Mouse (Mus musculus): Measurements from ENCODE around the gene Efnb1. TPM values are rescaled to one million over a fixed set of nuclear protein-coding genes. Genes with fewer than 3 reads are reported as not detected.

Efnb1 gene
- total and polyA plus RNA-seq, 3 experiments: 51.0 to 60.9 (median 52.1) TPM

DNA sequence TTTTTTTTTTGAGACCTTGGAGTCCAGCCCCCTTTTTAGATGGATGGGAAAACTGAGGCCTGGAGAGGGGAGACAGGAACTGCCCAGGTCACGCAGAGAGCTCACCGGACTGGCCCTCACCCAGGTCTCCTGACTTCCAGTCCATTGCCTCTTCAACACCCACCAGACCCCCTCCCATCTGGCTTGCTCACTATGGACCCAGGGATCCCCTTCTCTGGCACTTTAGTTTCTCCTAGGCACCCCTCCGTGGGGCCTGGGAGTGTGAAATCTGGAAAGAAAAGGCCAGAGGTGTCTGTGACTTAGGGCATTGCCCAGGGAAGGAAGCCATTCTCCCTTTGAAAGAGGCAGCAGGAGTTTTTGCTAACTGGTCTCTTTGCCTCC is 17.3 kb downstream of the Efnb1 start:
- no peak for DNase-seq

DNA sequence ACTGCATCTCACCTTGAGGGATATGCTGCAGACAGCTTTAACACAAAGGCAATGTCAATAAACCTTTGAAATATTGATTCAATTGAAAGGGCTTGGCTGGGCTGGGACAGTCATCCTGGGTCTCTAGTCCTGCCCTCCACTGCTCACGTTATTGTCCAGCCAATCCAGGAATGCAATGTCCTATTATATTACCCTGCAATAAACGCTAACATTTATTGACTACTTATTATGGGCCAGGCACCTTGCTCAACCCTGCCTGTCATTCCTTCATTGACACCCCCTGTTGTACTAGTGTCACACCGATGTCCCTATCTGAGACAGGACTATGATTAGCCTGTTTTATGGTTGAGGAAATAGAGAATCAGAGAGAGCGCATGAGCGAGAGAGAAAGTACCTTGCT is 18.4 kb downstream of the Efnb1 start:
- no peak for DNase-seq

DNA sequence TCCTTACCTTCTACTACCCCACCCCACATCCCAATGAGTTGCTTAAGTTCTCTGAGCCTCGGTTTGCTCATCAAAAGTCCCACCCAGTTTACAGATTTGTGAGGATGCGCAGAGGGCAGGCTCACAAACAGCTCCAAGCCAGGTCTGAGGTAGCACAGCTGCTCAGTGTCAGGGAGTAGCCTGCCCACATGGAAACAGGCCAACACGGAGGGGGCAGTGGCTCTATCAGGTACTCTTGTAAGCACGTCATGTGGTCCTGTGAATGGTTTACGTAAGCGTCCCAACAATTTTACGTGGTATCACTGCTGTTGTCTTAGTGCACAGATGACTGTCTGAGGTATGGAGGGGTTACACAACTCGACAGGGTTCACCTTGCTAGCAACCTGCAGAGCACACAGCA is 23.1 kb downstream of the Efnb1 start:
- DNase-seq: no peak

DNA sequence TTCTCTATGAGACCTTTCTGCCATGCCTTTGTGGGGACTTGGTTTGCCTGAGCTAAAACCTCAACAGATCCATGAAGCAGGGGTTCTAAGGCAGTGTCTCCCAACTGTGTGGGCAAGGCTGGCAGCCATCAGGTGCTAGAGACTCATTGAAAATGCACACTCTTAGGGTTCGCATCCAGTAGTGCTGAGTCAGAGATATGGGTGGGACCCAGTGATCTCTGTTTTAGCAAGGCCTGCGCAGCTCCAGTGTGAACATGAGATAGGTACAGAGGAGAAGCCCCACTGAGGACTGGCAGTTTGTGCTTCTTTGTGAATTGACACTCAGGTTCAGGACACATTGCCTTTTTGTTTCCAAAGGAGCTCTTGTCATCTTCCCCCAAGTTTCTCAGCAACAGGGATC is 28.2 kb downstream of the Efnb1 start:
- no peak for DNase-seq

DNA sequence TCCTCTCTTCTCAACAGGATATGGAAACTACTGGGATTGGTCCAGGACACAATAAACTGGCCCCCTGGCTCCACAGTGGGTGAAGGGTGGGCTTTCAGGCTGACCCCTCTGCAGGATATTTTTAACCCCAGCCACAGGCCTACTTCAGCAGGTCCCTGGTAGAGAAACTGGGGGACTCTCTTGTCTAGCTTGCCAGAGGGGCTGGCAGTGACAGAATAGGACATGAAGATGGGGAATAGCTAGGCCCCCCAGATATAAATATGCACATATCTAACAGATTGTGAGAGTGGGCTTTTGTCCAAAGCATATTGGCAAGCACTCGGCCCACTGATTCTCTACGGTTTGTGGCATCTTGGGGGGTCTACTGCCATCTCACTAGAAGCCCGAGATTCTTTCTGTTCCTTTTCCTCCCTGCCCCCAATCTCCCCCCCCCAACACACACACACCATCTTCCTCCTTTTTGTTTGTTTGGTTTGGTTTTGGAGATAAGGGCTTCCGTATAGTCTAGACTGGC is 29.0 kb downstream of the Efnb1 start:
- no peak for DNase-seq

DNA sequence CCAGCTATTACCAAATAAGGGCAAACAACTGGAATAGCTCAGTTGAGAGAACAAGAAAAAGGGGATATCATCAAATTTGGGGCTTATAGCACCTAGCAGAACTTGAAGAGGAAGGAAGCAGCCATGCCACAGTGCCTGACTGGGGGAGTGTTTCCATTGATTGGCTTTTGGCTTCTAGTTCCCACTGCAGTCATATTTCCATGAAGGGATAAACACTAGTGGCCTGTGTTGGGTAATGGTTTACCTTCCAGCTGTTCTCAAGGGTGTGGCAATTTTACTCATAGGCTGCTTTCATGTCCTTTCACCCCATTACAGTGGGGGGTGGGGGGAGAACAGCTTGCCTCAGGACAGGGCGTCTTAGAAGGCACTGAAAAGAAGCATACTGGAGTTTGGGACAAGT is 31.1 kb downstream of the Efnb1 start:
- no peak for DNase-seq

DNA sequence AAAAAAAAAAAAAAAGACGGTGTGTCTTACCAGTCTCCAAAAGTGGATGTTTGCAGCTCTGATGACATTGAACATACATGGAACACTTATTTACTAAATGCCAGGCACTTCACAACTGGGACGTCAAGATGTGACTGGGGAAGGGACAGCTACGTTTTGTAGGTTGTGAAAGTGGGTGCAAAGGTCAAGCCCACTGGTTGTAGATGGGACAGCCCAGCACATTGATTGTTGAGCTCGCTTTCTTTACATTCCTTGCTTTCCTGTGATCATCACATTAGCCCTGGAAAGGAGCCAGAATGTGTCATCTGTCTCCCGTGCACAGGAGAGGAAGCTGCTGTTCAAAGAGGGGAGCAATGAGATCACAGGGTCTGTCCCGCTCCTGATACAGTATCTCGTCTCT is 31.6 kb downstream of the Efnb1 start:
- DNase-seq: no peak

DNA sequence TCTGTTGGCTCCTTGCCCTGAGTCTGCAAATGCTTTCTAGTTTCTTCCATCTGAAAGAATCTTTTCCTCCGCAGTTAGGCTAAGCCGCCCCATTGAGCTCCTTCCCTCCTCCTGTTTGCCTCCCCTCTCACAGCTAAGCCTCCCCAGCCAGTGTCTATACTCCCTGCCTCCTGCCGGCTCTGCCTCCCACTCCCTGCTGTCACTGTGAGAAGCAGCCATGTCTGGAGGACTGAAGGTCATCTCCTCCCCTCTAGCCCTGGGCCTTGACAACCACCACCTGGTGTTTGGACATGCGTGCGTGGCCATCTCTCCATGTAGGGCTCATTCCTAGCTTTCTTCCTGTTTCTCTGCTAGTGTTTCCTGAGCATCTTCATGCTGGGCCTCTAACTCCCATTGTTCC is 36.4 kb downstream of the Efnb1 start:
- no peak for DNase-seq

DNA sequence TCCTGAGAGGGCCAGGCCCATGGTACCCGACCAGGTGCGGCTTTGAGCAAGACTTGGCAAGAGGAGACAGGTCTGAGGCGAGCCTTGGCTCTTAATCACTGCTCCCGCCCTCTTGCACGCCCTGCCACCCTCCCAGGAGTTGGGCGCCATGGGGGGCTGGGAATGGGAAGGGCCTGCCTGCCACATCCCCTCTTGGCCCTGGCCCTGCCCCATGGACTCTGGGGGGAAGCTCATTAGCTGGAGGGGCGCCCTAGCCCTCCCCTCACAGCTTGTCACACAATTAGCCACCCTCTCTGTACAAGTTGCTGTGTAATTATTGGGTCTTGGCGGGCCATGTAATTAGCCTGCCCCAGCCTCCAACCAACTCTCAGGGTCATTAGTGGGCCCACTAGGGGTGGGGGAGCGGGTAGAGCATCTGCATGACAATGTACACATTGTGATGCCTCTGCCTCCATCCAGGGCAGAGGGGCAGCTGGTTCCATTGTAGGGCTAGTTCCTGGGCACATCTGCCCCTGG is 49.2 kb downstream of the Efnb1 start:
- no peak for DNase-seq

DNA sequence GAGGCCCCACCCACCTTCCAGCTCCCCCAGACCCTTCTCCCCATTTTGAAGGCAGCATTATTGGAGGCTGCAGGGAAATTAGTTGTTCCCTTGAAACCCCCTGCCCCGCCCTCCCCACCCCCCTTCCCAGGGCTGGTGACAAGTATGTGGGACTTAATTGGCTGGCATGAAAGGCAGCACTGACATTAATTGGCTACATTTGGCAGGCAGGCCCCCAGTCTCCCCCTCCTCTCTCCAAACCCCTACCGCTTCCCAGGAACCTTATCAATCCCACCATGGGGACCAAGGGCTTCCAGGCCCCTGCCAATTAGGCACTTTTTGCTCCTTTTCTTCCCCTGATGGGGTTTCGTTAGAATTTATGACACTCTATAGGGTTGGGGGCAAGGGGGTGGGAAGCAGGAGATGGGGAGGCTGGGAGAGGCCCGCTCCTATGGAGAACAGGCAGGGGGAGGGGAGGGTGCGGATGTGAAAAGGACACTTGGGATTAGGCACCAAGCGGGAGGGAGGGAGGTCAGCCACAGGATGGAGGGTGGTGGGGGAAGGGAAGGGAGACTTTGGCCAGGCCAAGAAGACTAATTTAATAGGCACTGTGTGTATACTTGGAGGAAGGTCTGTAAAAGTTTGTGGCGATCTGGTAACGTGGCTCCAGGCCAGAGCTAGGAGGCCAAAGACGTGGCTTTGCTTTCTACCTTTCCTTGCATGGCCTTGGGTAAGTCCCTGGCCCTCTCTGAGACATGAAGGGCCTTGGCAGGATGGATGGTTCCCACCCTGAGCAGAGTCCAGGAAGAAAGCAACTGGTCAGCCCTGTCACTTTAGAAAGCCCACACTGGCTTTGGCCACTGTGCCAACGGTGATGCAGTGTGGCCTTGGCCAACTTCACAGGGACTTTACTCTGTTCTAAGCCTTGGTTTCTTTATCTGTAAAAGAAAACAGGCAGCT is 50.8 kb downstream of the Efnb1 start:
- DNase-seq: peak; percentile 80

DNA sequence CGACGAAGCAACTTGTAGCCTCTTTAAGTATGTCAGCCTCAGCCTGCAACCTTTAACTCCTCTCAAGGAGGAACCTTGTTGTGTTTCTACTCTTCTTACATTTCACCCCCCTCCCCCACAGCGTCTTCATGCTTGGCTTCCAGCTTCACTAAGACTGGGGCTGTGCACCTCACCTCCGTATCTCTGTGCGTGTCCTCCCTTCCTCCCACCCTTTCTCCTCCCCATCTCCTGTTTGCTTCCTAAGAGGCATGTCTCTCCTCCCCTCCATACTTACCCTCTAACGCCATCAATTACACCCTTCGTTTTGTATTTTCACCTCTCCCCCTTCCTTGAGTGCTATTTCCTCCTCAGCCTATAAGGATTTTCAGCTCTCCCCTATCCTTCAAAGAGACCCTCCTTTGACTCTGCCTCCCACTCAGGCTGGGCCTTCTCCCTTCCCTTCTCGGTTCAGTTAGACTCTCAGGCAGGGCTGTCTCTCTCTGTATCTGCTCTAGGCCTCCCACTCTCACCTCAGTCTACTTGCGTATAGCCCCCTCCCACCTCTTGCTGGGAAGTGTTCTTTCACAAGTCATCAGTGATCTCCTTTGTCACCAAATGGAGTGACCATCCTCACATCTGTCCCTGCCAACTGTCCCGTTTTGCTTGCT is 55.6 kb downstream of the Efnb1 start:
- DNase-seq: no peak

DNA sequence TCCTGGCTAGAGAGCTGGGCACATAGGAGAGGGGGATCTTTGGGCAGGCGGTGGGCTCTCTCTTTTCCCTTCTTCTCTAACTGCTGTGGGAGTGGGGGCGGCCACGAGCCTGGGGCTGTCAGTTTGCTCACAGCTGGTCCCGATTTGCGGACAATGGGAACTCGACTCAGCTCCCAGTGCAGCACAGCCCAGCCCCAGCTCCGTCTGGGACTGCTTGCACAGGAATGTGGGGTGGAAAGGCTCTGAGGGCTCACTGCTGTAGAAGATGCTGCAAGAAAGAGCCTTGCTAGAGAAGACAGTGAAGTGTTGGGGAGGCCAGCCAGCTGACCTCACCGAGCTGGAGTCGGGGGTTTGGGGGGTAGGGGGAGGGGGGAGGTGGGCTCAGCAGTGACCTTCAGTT is 61.0 kb downstream of the Efnb1 start:
- DNase-seq: no peak

DNA sequence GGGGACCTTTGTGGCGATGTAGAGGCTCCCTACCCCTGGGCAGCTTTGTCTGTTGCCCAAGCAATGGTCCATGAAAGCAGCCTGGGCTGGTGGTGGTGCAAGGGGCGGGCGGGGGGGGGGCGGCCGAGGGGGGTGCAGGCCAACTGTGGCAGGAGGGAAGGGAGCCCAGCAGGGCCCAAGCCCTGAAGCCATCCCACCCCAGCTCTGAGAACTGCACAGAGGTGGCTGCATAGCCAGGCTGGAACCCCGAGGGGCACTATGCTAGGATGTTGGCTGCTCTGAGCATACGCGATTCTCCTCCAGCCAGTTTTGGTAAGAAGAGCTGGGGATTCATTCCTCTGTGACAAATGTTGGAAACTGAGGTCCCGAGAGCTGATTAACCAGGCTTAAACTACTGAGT is 62.6 kb downstream of the Efnb1 start:
- DNase-seq: no peak

Other genes starting within 250 kb of the Efnb1 start
- 10 to 100 TPM; 17.2 to 18.8 TPM for gene Ophn1, start 245.1 kb upstream of the Efnb1 start, total RNA-seq (2021)
- gene Ophn1, start 245.1 kb upstream of the Efnb1 start, polyA plus RNA-seq (2012; rRNA removed): 6.2 and 6.4 TPM in 2 replicates
- gene Yipf6, start 199.8 kb upstream of the Efnb1 start, total RNA-seq (2021): 10 to 100 TPM; 50.7 to 53.2 TPM
- gene Yipf6, start 199.8 kb upstream of the Efnb1 start, polyA plus RNA-seq (2012; rRNA removed): 5.9 and 10.4 TPM in 2 replicates
- 10 to 100 TPM; 35.7 to 42.7 TPM for gene Stard8, start 132.9 kb upstream of the Efnb1 start, total RNA-seq (2021)
- 74.1 and 74.4 TPM in 2 replicates for gene Stard8, start 132.9 kb upstream of the Efnb1 start, polyA plus RNA-seq (2012; rRNA removed)

Measured in adrenal gland, adult 2 months (tissue).